Mouse (Mus musculus) testis, adult 2 months (tissue): ENCODE data around the gene Ipcef1. TPM values are rescaled to one million over a fixed set of nuclear protein-coding genes. Genes with fewer than 3 reads are reported as not detected.

Source experiments
- H3K27ac ChIP-seq: fragments of 200-500 bp; 2 replicates; pipeline ENCODE4 v1.5.1; 2012; ENCODE audit warnings: low read depth, low read length; ENCODE audit not compliant: control insufficient read depth, insufficient read depth
- H3K27me3 ChIP-seq: fragments of 200-500 bp; 2 replicates; pipeline ENCODE4 v1.6.1; 2012; ENCODE audit warnings: mild to moderate bottlenecking, low read length, moderate library complexity; ENCODE audit not compliant: control insufficient read depth, insufficient read depth
- H3K36me3 ChIP-seq: fragments of 200-500 bp; 2 replicates; pipeline ENCODE4 v1.6.1; 2012; ENCODE audit warnings: mild to moderate bottlenecking, low read length; ENCODE audit not compliant: control insufficient read depth, insufficient read depth
- H3K4me1 ChIP-seq: fragments of 200-500 bp; 2 replicates; pipeline ENCODE4 v1.6.1; 2012; ENCODE audit warnings: low read length; ENCODE audit not compliant: control insufficient read depth, insufficient read depth
- H3K4me3 ChIP-seq: fragments of 200-500 bp; 2 replicates; pipeline ENCODE4 v1.5.1; 2012; ENCODE audit warnings: low read depth, mild to moderate bottlenecking, low read length, moderate library complexity, mixed read lengths; ENCODE audit not compliant: control insufficient read depth
- CTCF ChIP-seq: fragments of 200-500 bp; IDR thresholded peaks from 2 replicates; pipeline ENCODE4 v1.5.1; 2012; ENCODE audit warnings: low read depth, mild to moderate bottlenecking, inconsistent platforms, low read length, moderate library complexity; ENCODE audit not compliant: control insufficient read depth, insufficient read depth, insufficient replicate concordance
- POLR2A ChIP-seq: fragments of 200-500 bp; IDR thresholded peaks from 2 replicates; pipeline ENCODE4 v1.6.1; 2012; ENCODE audit warnings: low read depth, mild to moderate bottlenecking, inconsistent platforms, low read length, moderate library complexity; ENCODE audit not compliant: control insufficient read depth
- polyA plus RNA-seq: library from polyadenylated mRNA; depleted of rRNA; stranded (reverse); fragments of >200 nt; gene quantifications from 2 replicates; pipeline ENCODE4 v1.2.3, GENCODE M21; 2012

The Ipcef1 gene
- polyA plus RNA-seq, 1 experiment: not detected

GRCm38 (mm10) chr10:6930889-6931288 is 121.4 kb downstream of the Ipcef1 start:
- no peak for TF ChIP-seq POLR2A
- no peak for TF ChIP-seq CTCF
- Histone ChIP-seq H3K27me3 (no peaks in the 10 kb centered on the region), H3K4me1 (no peaks in the 10 kb centered on the region), H3K36me3 (no peaks in the 10 kb centered on the region), H3K27ac (no peak overlapping the region), H3K4me3 (no peak overlapping the region)

GRCm38 (mm10) chr10:6930398-6930797 is 121.9 kb downstream of the Ipcef1 start:
- no peaks in the 10 kb centered on the region for H3K36me3 ChIP-seq
- no peak overlapping the region for H3K27ac ChIP-seq
- H3K27me3 ChIP-seq: no peaks in the 10 kb centered on the region
- H3K4me1 ChIP-seq: no peaks in the 10 kb centered on the region
- no peak for TF ChIP-seq CTCF
- no peak for TF ChIP-seq POLR2A
- no peak overlapping the region for H3K4me3 ChIP-seq

GRCm38 (mm10) chr10:6928905-6929304 is 123.4 kb downstream of the Ipcef1 start:
- no peak for TF ChIP-seq POLR2A
- TF ChIP-seq CTCF: no peak
- no peaks in the 10 kb centered on the region for H3K36me3 ChIP-seq
- no peaks in the 10 kb centered on the region for H3K27me3 ChIP-seq
- no peaks in the 10 kb centered on the region for H3K4me1 ChIP-seq
- H3K27ac ChIP-seq: no peak overlapping the region
- no peak overlapping the region for H3K4me3 ChIP-seq

GRCm38 (mm10) chr10:6927600-6928223 is 124.6 kb downstream of the Ipcef1 start:
- Histone ChIP-seq H3K27ac (no peak overlapping the region), H3K4me1 (no peaks in the 10 kb centered on the region), H3K4me3 (no peak overlapping the region), H3K36me3 (no peaks in the 10 kb centered on the region), H3K27me3 (no peaks in the 10 kb centered on the region)
- TF ChIP-seq CTCF: no peak
- TF ChIP-seq POLR2A: no peak

GRCm38 (mm10) chr10:6926724-6927123 is 125.6 kb downstream of the Ipcef1 start:
- no peak for TF ChIP-seq CTCF
- TF ChIP-seq POLR2A: no peak
- Histone ChIP-seq H3K27ac (no peak overlapping the region), H3K36me3 (no peaks in the 10 kb centered on the region), H3K4me1 (no peaks in the 10 kb centered on the region), H3K4me3 (no peak overlapping the region), H3K27me3 (no peaks in the 10 kb centered on the region)

GRCm38 (mm10) chr10:6916545-6917257 is 135.6 kb downstream of the Ipcef1 start:
- H3K27ac ChIP-seq: no peak overlapping the region
- H3K27me3 ChIP-seq: no peaks in the 10 kb centered on the region
- H3K4me3 ChIP-seq: no peak overlapping the region
- TF ChIP-seq CTCF (no peak), POLR2A (no peak)
- no peaks in the 10 kb centered on the region for H3K4me1 ChIP-seq
- no peaks in the 10 kb centered on the region for H3K36me3 ChIP-seq

GRCm38 (mm10) chr10:6915991-6916390 is 136.3 kb downstream of the Ipcef1 start:
- no peaks in the 10 kb centered on the region for H3K36me3 ChIP-seq
- TF ChIP-seq POLR2A (no peak), CTCF (no peak)
- no peaks in the 10 kb centered on the region for H3K4me1 ChIP-seq
- H3K27ac ChIP-seq: no peak overlapping the region
- no peak overlapping the region for H3K4me3 ChIP-seq
- no peaks in the 10 kb centered on the region for H3K27me3 ChIP-seq
